Mouse (Mus musculus) urinary bladder, postnatal 4 days (tissue): ENCODE results near the gene Mest.

Experiments used
- DNase-seq, 2 experiments: peaks; one replicate each; pipeline ENCODE4 v3.0.0; 2021 to 2022; ENCODE audit warnings: low spot score in 2 of 2

The Mest gene

GRCm38 (mm10) chr6:30738464-30739006 is 15.2 kb downstream of the Mest start:
- DNase-seq, result no peak

- no peak for DNase-seq
These were observed 15.9 kb downstream of the Mest start for GRCm38 (mm10) chr6:30739177-30739747.

GRCm38 (mm10) chr6:30744846-30745245 is 21.5 kb downstream of the Mest start:
- no peak for DNase-seq

- DNase-seq, result no peak
These were observed 22.2 kb downstream of the Mest start for GRCm38 (mm10) chr6:30745591-30745990.

GRCm38 (mm10) chr6:30747631-30748357 is 24.4 kb downstream of the Mest start:
- no peak for DNase-seq

- DNase-seq, result no peak
These were observed 25.1 kb downstream of the Mest start for GRCm38 (mm10) chr6:30748358-30748910.

GRCm38 (mm10) chr6:30749042-30749689 is 25.8 kb downstream of the Mest start:
- DNase-seq, result no peak

- DNase-seq, result no peak
These were observed 26.5 kb downstream of the Mest start for GRCm38 (mm10) chr6:30749892-30750291.

GRCm38 (mm10) chr6:30750482-30750881 is 27.1 kb downstream of the Mest start:
- no peak for DNase-seq

- DNase-seq, result no peak
These were observed 27.9 kb downstream of the Mest start for GRCm38 (mm10) chr6:30751209-30751608.
